Mouse (Mus musculus) stomach, postnatal 0 days (tissue): ENCODE measurements at regions not wholly inside any gene's neighbourhood (a gene's known extent, or its start where the extent isn't known, plus 50 kb on each side); places are given as distances from the start of the nearest gene placed in this dataset.

Source experiments
- ATAC-seq: fragments of 200-750 bp; cut with Nextera tagmentation; 2 replicates; pipeline ENCODE4 v1.8.0; 2017; ENCODE audit not compliant: low FRiP score, low TSS enrichment
- DNase-seq: peaks from one replicate; pipeline ENCODE4 v3.0.0-alpha.2; 2016; ENCODE audit warnings: low spot score
- H3K27ac ChIP-seq: fragments of 300-500 bp; sonication (generic); replicated peaks from 2 replicates; pipeline ENCODE4 v1.5.1; 2014; ENCODE audit warnings: mild to moderate bottlenecking, control low read depth
- H3K27me3 ChIP-seq: fragments of 300-500 bp; sonication (generic); 2 replicates; pipeline ENCODE4 v1.6.1; 2014; ENCODE audit warnings: low read length; ENCODE audit not compliant: control insufficient read depth, insufficient read depth
- H3K36me3 ChIP-seq: fragments of 300-500 bp; sonication (generic); 2 replicates; pipeline ENCODE4 v1.6.1; 2014; ENCODE audit warnings: low read length, mixed read lengths; ENCODE audit not compliant: control insufficient read depth, insufficient read depth
- H3K4me1 ChIP-seq: fragments of 300-500 bp; sonication (generic); replicated peaks from 2 replicates; pipeline ENCODE4 v1.6.1; 2014; ENCODE audit warnings: antibody characterized with exemption; ENCODE audit not compliant: control insufficient read depth, insufficient read depth
- H3K4me2 ChIP-seq: fragments of 300-500 bp; sonication (generic); replicated peaks from 2 replicates; pipeline ENCODE4 v1.6.1; 2014; ENCODE audit warnings: low read depth, mild to moderate bottlenecking, control low read depth, moderate library complexity
- H3K4me3 ChIP-seq: fragments of 300-500 bp; sonication (generic); 2 replicates; pipeline ENCODE4 v1.5.1; 2014; ENCODE audit warnings: low read depth, low read length, control low read depth
- H3K9ac ChIP-seq: fragments of 300-500 bp; sonication (generic); 2 replicates; pipeline ENCODE4 v1.6.1; 2014; ENCODE audit warnings: mild to moderate bottlenecking, low read length, control low read depth, mixed read lengths
- H3K9me3 ChIP-seq: fragments of 300-500 bp; sonication (generic); 2 replicates; pipeline ENCODE4 v1.6.1; 2016; ENCODE audit warnings: low read length; ENCODE audit not compliant: control insufficient read depth
- CTCF ChIP-seq: IDR thresholded peaks from 2 replicates; pipeline ENCODE4 v1.5.1; 2016; ENCODE audit warnings: antibody characterized with exemption, low read depth, mild to moderate bottlenecking, moderate library complexity
- EP300 ChIP-seq: optimal IDR thresholded peaks from 2 replicates; pipeline ENCODE3; 2016; ENCODE audit warnings: antibody characterized with exemption
- WGBS: fragments of 180-500 bp; shearing (Covaris S2); extraction: QIAGEN DNeasy Blood & Tissue Kit; methylation state at CpG from one replicate; pipeline ENCODE4 v1.1.7; 2014; 5-methylcytosine and 5-hydroxymethylcytosine counted together

GRCm38 (mm10) chr12:16392851-16393250, 217.9 kb downstream of the Lpin1 start:
- TF ChIP-seq CTCF (no peak), EP300 (no peak)
- ATAC-seq (no peak), DNase-seq (no peak)
- no peaks in the 10 kb centered on the region for H3K9me3 ChIP-seq
- H3K9ac ChIP-seq: no peak overlapping the region
- H3K27me3 ChIP-seq: no peaks in the 10 kb centered on the region
- H3K4me3 ChIP-seq: no peak overlapping the region
- H3K4me2 ChIP-seq: no peak overlapping the region
- H3K4me1 ChIP-seq: no peaks in the 10 kb centered on the region
- H3K36me3 ChIP-seq: no peaks in the 10 kb centered on the region
- H3K27ac ChIP-seq: no peak overlapping the region

DNA sequence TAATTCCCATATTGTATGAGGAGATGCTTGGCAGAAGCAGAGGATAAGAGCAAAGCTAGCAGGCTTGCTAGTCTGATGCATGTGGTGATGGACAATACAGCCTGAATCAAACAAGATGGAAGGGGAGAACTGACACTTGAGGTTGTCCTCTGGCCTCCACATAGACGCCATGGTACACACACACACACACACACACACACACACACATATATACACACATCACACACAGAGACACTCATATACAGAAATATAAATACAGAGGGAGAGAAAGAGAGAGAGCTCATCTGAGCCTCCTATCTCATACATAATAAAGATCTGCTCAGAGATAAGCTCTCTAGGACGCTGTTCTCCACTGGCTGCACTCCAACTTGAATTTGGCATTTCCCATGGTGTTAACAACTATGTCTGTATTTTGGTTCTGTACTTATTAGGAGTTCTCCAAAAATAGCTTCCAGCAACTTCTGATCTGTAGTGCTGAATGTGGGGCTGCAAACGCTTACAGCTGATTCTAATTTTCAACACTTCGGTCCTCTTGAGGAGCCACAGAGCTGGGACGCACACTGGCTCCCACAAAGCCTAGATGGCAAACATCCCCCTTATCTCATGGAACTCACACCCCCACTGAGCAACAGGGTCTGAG, 219.0 kb downstream of the Lpin1 start:
- Histone ChIP-seq H3K27me3 (no peaks in the 10 kb centered on the region), H3K4me2 (no peak overlapping the region), H3K27ac (peak overlapping the region; percentile 49; the same call in 1 of the 2 replicates), H3K36me3 (no peaks in the 10 kb centered on the region), H3K4me1 (no peaks in the 10 kb centered on the region), H3K4me3 (no peak overlapping the region), H3K9ac (no peak overlapping the region), H3K9me3 (no peaks in the 10 kb centered on the region)
- DNase-seq: no peak
- no peak for TF ChIP-seq EP300
- TF ChIP-seq CTCF: no peak
- whole genome bisulfite sequencing: 36% methylated on average over 5 of the region's 5 CpGs
- no peak for ATAC-seq

DNA sequence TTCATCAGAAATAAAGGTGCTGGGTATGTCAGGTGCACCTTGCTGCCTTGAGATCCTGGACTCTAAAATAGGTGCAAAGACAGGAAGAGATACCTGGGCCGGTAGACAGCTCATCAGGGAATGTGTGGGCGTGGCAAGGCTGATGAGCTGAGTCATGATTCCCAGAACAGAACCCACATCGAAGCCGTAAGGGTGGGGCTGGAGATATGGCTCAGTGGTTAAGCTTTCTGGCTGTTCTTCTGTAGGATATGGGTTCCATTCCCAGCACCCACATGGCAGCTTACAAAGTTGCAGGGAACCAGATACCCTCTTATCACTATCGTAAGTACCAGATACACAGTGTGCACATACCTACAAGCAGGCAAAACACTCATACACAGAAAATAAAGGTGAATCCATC, 219.6 kb downstream of the Lpin1 start:
- no peak overlapping the region for H3K4me3 ChIP-seq
- no peaks in the 10 kb centered on the region for H3K4me1 ChIP-seq
- TF ChIP-seq EP300 (no peak), CTCF (no peak)
- no peaks in the 10 kb centered on the region for H3K36me3 ChIP-seq
- no peak overlapping the region for H3K4me2 ChIP-seq
- WGBS: 81% methylated on average over 5 of the region's 5 CpGs
- H3K27ac ChIP-seq: no peak overlapping the region
- DNase-seq: no peak
- H3K9ac ChIP-seq: no peak overlapping the region
- ATAC-seq: no peak
- no peaks in the 10 kb centered on the region for H3K27me3 ChIP-seq
- H3K9me3 ChIP-seq: no peaks in the 10 kb centered on the region

DNA sequence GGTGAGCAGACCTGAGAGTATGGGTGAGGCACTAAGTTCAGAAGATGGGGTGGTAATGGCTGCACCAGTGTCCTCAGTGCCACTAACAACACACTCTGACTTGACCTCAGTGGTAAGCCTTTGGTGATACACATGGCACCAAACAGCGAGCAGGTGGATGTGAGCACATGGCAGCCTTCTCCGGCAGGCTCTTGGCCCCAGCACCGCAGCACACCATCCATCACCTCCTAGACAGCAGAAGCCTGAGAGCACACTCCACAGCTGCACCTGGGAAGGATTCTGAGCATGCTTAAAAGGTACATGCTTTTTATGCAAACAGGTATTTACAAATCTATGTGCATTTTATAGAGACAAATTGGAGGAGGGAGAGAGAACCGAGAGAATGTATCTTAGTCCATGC, 223.7 kb downstream of the Lpin1 start:
- H3K27me3 ChIP-seq: no peaks in the 10 kb centered on the region
- no peaks in the 10 kb centered on the region for H3K4me1 ChIP-seq
- H3K27ac ChIP-seq: no peak overlapping the region
- ATAC-seq (no peak), DNase-seq (no peak)
- no peak overlapping the region for H3K4me3 ChIP-seq
- no peak overlapping the region for H3K4me2 ChIP-seq
- TF ChIP-seq EP300 (no peak), CTCF (no peak)
- H3K9ac ChIP-seq: no peak overlapping the region
- H3K36me3 ChIP-seq: no peaks in the 10 kb centered on the region
- WGBS: 59% methylated on average over 4 of the region's 4 CpGs
- H3K9me3 ChIP-seq: no peaks in the 10 kb centered on the region

DNA sequence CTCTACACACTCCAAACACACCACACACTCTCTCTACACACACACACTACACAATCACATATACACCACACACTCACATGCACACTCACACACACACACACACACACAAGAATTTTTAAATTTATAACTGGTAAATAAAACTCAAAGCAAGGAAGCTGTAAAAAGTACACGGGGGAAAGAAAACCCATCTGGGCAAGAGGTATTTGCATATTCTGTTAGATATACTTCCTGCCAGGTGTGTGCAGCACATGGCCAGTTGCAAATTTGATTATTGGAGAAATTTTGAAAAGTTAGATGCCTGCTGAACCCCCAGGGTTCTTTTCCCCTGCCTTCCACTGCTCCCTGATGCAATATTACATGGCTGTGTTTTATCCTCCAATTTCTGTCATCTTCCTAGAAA, 226.4 kb downstream of the Lpin1 start:
- DNase-seq: no peak

DNA sequence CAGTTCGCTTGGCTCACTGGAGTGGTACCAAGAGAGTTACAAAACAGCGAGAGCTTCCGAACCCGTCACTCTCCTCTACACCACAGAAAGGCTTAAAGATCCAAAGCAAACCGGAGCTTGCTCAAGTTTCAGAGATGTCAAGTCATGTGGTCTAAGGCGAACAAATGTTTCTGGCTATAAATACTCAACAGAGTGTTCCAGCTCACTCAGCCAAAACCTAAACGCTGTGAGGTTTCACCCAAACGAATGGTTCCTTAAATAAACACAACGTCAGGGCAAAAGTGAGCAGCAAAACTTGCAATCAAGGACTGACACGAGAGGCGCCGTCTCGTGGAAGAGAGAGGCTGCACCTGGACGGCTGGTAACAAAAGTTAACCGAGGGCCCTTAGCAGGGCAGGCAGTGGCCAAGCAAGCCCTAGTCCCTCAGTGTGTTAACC, 227.2 kb downstream of the Lpin1 start:
- Histone ChIP-seq H3K9ac (no peak overlapping the region), H3K4me3 (no peak overlapping the region), H3K9me3 (no peaks in the 10 kb centered on the region), H3K4me2 (no peak overlapping the region), H3K27me3 (no peaks in the 10 kb centered on the region), H3K27ac (no peak overlapping the region), H3K4me1 (no peaks in the 10 kb centered on the region), H3K36me3 (no peaks in the 10 kb centered on the region)
- DNase-seq (no peak), ATAC-seq (no peak)
- WGBS: 34% methylated on average over 15 of the region's 15 CpGs
- TF ChIP-seq EP300 (no peak), CTCF (peak; percentile 55)

More for the DNA sequence above, 226.4 kb downstream of the Lpin1 start:
- no peak overlapping the region for H3K4me2 ChIP-seq
- TF ChIP-seq EP300: no peak
- no peak overlapping the region for H3K9ac ChIP-seq
- no peak for ATAC-seq
- no peaks in the 10 kb centered on the region for H3K27me3 ChIP-seq
- no peaks in the 10 kb centered on the region for H3K4me1 ChIP-seq
- 63% methylated on average over 1 of the region's 1 CpGs for WGBS
- H3K4me3 ChIP-seq: no peak overlapping the region
- no peak overlapping the region for H3K27ac ChIP-seq
- H3K36me3 ChIP-seq: no peaks in the 10 kb centered on the region
- H3K9me3 ChIP-seq: no peaks in the 10 kb centered on the region
